Mouse (Mus musculus) spleen, postnatal 36 days (tissue): ENCODE measurements around the gene Efnb2.

Experiments
- DNase-seq, 2 experiments: peaks; one replicate each; pipeline ENCODE4 v3.0.0; 2022; ENCODE audit warnings: low spot score in 2 of 2, mixed read lengths in 1 of 2

Gene Efnb2

DNA sequence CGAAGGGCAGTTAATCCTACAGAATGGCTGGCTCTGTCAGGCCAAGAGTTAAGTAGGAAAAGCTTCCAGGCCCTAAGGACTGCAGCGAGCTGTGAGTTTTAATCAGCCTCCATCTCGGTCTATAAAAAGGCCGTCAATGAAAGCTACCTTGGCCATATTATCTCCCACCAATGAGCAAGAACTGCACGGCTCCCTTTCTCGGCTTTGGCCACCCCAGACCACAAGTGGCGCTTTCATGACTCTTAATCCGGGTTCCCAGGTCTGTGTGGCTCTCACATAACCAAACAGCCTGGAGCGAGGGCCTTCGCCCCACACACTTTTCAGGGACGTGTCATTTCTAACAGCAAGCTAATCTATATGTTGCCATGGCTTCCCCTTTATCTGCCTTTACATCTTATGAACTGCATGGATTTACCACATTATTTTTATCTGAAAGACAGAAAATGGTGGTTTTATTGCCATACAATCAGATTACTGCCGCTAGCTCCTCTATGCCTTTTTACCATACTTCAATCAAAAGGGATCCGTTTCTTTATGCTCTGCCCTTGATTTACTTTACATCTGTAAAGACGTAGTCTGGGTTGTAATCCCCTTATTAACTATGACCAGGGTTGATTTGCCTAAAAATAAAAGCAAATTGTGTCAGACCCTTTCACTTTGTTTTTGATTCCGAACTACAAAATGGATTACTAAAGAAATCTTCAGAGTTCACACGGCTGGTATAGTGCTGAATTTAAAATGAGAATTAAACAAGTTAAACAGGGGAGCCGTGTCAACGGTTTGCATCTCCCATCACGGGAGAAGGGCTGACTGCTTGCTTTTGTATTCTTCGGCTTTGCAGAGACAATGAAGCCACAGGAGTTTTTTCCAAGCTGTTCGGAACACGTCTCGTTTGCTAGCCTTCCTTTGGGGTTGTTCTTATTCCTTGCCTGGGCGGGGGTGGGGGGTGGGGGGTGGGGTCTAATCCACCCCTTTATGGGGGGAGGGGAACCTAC is 5.4 kb downstream of the Efnb2 start:
- no peak for DNase-seq

DNA sequence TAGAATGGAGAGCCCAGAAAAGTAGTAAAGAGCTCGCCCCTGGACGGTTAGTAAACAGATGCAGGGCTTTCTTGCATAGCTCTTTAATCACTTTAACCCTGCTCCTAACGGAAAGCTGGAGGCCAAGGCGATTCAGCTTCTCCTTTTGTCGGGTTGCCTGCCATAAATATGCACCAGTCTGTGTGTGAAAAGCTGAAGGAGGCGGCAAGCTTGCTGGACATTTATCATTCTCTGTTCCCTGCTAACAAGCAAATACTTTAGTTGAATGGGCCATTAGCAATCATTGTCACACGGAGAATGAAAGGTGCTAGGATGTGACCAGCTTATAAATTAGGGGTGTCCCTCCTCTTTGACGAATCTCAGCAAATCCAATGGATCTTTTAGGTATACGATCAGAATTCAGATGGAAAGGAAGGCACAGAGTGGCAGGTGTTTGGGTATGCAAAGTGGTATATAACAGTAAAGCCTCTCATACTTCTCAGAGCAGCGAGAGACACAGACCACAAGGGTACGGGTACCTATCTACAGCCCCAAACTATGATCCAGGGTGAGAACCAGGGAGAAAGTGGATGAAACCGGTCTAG is 7.0 kb downstream of the Efnb2 start:
- DNase-seq = no peak

DNA sequence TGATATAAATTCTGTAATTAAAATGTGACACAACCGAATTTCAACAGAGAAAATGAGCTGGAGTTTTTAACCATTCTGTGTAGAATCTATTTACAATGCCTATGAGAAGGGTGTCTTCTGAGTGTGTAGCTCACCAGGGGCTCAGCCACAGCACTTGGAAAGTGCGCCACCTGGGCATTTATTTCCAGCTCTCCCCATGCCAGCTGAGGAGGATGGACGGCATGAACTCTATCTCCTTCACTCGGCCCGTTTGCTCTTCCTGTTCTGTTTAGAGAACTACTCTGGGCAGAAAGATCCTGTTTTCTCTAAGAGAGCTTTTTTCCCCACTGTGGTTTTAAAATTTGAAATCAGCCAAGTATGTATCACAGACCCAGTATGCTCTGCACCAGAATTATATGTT is 7.7 kb downstream of the Efnb2 start:
- no peak for DNase-seq

DNA sequence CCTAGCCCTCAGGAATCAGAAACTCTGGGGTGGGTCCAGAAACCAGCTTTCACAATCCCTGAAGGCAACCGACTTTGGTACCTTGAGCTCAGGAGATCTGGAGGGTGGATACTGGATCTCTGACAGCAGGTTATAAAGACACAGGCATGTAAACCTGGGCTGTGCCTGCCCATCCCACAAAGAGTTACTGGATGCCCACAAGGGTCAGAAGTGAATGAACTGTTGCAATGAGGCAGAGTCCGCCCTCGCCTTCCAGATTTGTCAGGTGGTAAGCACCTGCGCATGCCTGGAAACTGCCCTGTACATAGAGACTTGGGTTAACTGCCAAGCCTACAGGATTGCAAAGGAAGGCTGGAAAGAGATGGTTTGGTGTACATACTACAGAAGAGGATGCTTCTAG is 8.7 kb downstream of the Efnb2 start:
- DNase-seq = no peak

DNA sequence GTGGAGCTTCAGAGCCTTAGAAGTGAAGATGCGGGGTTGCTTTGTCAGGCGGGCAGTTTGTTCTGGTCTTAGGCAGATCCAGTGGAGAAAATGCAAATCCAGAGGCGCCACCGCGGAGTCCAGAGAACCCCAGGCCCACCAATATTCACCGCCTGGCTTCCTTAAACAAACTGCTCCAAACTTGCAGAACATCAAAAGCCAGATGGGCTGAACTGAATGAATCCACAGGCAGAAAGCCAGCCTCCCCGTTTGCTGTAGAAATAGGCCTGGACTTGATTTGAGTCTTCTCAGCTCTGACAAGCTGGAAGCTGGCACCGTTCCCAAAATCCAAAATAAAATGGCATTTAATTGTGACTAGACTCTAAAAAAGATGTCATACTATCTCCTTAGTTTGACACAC is 11.1 kb downstream of the Efnb2 start:
- DNase-seq = no peak

DNA sequence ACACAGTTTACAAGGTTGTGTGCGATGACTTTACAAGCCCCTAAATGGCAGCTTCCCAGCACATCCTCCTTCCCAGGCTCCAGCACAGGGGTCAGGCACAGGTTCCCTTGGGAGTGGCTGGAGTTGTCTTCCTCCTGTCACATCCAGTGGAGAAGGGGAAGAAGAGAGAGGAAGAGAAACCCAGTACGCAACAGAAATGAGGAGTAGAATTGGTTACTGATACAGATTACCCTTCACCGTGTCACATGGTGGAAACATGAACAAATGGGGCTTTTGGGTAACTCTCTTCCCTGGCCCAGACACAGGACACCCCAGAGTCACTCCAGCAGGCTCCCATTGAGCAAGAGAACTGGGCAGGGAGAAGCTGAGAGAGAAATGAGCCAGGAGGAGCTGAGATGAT is 11.5 kb downstream of the Efnb2 start:
- DNase-seq = no peak

DNA sequence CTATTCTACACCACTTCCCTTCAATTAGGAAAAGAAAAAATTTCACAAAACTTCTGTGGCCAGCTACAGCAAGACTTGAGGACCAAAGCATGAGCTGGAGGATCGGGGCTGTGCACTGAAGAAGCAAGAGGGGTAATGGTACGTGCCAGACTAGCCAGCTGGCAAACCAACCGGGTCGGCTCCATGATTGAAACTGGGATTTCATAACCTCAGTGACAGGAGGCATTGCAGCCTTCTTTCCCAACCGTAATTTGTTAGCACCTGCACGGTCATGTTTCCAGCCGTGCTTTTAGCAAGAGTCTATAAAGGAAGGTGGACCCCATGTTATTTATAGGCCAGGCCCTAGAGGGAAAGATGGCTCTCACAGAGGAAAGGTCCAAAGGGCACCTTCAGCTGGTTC is 12.4 kb downstream of the Efnb2 start:
- DNase-seq = no peak

DNA sequence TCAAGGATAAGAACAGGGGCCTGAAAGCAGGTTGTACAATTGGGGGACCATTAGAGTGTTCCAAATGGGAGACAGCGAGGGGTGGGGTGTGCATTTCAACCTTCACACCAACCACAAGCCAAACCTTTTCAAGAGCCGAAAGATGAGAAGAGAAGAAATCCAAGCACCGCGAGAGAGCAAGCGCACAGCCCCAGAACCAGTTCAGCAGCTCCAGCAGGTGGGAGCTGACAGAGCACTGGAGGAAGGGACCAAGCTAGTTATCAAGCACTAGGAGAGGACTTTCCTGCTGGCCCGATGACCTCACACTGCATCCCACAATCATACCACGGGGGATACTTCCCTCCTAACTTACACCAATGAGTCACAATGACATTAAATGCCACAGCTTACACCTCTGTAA is 13.2 kb downstream of the Efnb2 start:
- no peak for DNase-seq

DNA sequence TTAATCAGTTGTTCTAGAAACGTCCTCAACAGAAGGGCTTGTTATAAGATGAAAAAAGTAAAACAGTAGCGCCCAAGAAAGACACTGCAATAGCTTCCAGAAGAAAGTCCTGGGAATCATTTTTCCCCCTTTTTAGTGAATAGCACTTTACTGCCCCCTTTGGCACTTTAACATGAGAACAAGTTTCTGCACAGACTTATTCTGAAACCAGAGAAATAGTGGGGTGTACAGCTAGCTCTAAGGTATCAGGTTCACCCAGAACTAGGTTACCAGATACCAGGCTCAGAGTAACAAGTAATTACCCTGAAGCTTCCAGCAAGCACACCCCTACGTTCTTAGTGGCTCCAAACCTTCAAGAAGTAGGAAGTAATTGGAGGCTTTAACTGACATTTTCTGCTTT is 13.7 kb downstream of the Efnb2 start:
- DNase-seq = no peak

DNA sequence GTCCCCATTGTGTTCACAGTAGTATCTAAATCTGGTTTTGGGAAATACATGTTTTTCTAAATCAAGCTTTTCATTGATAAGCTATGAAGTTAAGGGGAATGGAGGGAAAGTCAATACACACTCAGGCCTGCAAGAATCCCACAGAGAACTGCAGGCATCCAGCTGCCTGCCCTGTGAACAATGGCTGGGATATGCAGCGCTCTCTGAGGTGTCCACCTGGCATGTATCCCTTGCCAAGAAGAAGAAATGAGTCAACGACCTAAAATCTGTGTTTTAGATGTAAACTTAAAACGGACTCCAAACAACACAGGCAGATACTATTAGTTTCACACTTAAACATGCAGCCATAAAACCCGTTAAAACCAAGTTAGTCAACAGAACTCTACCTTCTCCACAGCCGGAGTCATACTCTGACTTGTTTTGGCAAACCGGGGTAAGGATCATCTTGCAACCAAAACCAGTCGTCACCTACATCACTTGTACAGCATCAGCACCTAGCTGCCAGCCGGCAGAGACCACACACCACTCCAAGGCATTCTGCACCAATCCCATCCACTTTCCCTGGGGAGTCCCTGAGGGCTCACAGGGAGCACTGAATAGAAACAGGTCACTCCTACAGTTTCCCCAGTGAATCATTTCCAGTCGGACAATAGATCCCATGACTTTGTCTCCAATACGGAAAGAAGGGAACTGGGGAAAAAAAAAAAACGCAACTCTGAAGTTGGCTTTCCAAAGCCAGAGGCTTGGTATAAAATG is 16.7 kb downstream of the Efnb2 start:
- no peak for DNase-seq

DNA sequence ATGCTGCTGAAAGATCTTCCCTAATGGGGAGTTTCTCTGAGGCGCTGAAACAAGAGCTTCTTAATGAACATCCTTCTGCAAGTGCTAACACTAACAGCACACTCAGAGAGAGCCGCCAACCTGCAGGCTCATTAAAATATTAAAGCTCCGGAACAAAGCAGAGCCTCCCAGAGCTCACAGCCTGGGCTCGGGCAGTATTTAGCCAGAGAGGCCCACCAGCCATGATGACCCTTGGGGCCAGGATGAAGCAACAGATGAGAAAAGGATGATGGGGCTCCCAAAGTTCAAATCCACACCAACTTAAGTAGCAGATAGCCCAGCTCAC is 20.8 kb downstream of the Efnb2 start:
- DNase-seq = no peak

DNA sequence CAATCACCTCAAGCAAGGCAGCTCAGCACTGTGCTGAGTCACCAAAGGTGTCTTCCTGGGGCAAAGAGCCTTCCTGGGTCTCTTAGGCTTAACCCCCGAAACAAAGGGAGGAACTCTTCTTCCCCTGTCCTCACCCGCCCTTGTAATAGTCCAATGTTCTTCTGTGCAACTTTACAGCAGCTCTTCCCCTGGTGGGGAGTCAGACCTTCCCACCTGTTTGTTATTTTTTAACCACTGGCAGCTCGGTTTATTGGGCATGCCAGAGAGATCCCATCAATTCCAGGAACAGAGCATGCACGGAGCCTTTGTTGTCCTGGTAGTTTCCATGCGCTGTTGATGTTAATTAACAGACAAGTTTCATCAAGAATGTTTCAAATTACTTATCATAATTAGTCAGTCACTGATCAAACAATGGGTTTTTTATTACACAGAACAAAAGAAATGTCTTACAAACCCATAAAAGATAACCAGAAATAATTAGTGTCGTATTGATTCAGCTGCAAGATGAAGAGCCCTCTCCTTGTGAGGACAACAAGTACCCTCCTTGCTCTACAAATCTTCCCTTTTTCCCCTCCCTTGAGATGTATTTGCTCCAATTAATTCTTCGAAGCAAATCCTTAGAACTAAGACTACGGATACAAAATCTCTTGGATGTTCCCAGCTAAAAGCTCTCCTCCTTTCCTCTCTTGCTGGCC is 21.3 kb downstream of the Efnb2 start:
- no peak for DNase-seq

DNA sequence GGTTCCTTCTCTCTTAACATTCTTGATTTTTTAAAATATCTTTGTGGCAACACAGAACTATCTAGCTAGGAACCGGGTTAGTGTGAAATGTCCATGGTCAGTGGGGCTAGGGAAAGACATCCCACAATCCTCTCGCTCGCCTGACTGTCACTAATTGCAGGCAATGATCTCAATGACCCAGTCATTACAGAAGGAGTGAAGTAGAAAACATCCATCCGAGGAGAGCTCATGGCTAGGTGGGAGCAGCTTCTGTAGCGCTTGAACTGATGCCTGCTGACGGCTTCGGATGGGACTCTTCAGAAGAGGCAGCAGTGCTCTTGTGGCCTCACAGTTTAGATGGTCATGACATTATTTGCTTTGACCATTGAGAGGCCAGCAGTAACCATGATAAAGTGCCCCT is 29.6 kb downstream of the Efnb2 start:
- no peak for DNase-seq

DNA sequence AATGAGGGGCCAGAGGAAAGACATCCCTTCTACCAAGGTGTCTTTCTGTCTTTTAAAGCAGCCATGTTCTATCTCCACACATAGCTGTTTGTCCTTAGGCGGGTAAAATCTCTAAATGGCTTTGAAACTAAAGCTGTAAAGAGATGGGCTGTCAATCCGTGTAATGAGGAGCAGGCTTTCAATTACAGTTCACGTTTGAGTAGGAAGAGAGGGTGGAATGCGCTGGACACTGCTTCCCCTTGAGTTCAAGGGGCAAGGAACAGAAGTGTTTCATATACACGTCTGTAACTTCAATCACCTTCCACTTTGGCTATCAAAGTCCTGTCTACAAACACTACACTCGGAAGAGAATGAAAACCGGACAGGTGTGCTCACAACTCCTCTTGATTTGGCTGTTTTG is 37.0 kb downstream of the Efnb2 start:
- DNase-seq = no peak

DNA sequence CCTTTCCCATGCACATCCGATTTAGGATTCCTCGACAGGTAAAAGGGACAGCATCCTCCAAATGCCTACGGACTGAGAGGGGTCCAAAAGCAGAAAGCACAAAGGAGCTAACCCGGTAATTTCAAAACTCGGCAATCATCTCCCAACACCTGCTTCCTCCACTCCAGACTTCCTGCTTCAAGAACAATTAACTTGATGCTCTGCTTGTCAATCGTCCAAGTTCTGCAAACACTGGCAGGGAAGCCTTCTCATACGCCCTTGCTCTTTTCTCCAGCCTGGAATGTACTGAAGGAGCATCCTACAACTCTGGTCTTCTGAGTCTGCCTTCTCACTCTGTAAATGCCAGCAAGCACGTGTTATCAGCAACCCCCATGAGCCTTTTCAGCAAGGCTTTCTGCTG is 37.6 kb downstream of the Efnb2 start:
- DNase-seq = no peak

DNA sequence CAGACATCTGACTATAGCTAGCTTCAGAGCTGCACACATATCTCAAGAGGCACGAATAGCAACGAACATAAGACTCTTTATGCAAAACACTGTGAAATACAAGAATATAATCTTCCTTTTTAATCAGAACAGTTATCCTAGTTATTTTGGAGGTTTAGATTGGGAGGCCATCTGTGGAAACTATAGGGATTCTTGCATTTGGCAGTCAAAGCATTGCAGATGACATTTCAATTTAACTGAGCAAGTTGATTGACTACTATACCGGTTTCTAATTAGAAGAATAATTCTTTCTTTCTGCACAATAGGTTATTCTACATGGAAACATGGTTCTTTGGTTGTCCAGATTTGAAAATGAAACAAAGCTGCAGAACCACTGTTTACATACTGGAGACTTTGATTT is 38.6 kb downstream of the Efnb2 start:
- no peak for DNase-seq

DNA sequence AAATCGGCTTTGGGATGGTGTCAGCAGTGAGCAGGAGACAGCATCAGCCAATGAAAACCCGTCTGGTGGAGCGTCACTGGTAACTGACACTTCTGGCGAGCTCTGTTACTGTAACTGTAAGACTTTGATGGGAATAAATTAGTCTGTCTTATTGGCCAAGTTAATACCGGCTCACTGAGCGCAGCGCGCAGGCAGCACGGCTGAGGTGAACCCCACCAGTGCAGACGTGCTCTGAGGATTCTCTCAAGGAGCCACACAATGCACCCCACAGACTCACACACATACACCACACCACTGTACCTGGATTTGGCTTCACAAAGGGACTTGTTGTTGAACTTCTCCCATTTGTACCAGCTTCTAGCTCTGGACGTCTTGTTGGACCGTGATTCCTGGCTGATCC is 39.0 kb downstream of the Efnb2 start:
- no peak for DNase-seq

DNA sequence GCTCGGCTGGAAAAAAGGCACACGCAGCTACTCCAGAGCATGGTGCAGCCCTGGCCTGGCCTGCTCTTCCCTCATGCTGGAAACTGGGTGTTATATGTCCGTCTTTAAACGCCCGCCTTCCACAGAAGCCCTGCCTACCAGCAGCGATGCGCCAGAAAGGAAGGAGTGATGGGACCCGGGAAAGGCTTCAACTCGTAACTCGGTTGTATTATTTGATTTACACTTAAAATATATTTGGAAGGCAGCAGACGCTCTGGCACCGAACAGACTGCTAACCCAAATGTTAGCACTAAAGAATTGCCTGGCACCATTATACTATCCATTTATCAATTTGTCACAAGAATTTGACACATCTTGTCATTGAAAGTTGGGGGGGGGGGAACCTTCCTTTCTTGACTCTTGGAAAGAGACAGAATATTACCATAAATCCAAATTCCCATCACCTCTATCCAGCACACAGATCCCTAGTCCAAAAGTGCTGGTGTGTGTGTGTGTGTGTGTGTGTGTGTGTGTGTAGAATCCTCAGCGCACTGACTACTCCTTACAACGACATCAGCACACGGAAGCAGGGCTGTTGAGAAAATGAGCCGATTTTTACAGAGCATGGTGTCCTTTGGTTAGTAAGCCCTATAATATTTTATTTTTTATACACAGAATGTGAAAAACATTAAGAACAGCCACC is 39.7 kb downstream of the Efnb2 start:
- no peak for DNase-seq

DNA sequence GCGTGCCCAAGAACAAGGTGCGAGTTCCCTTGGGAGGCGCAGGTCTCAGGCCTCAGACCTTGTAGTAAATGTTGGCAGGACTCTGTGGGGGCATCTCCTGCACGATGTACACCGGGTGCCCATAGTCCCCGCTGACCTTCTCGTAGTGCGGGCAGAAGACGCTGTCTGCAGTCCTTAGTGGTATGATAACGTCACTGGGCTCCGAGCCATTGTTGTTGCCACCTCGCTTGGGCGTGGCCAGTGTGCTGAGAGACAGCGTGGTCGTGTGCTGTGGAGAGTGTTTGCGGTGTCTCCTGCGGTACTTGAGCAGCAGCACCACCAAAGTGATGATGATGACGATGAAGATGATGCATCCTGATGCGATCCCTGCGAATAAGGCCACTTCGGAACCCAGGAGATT is 40.5 kb downstream of the Efnb2 start:
- no peak for DNase-seq

DNA sequence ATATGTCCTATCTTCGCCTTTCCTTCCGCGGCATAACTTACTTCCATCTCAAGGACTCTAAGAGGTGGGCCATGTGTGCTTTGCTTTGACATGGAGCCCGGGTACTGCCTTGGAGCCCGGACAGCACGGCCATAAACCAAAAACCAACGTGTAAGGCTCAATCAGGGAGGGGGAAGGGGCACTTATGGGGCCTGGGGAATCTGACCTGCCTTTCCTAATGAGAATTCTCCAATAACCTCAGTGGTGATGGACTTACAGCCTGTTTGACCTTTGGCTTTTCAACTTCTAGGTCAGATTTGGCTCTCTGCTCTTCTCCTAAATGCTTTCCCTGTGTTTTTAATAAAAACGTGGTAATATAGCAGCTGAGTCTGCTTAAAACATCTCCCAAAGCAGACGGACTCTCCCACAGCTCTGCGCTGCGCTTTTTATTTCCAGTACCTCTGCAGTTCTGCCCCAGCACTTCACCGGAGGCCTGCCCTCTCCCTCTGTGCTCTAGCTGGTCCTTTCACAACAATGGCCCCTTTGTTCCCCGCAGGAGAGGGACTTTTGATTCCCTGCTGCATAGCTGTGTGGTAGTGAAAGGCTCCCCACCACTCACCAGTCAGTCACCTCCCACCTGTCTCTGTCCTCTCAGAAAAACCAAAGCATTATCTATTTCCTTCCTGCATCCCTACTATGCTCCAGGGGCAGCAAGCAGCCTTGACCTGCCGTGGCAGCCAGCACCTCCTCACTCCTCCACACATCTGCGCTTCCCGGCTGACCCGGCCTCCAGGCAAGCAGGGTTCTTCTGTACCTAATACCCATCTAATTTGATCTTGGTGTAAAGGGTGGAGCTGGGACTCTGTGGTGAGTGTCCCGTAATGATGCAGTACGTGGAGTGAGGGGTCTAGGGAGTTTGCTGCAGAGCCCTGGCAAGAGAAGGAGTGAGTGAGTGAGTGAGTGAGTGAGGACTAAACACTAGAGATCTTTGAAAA is 41.5 kb downstream of the Efnb2 start:
- no peak for DNase-seq
